14 mouse cellular contexts compared by ENCODE assay signal in genomic region chr6:145906096-145906890, GRCm38 (mm10). TPM values are rescaled to one million over a fixed set of nuclear protein-coding genes. Genes with fewer than 3 reads are reported as not detected.
DNase-seq lines count a peak whose midpoint lies in the region; ATAC-seq and TF ChIP-seq lines count a peak whose summit lies in the region.
"Had no signal": no experiment of that assay in that cellular context is flagged by ENCODE, and none has a peak within 500 bp of the region (broad histone marks: within the 10 kb centered on the region; RNA-seq: fewer than 3 reads in every experiment).

No protein-coding gene starts in this region.

- H3K9ac ChIP-seq in kidney, postnatal 0 days (ENCODE audit: low read depth, low read length), result no peak overlapping the region
- H3K9ac ChIP-seq: forebrain, embryonic 15.5 days; hindbrain, embryonic 14.5 days; liver, embryonic 14.5 days had no signal

- H3K36me3 ChIP-seq in kidney, postnatal 0 days (ENCODE audit: insufficient read depth, low read length), result no peaks in the 10 kb centered on the region
- H3K36me3 ChIP-seq: forebrain, embryonic 15.5 days had no signal

- peak; percentile 22 for DNase-seq in gastrocnemius, adult 2 months
- DNase-seq in gastrocnemius, postnatal 36 days, result no peak
- peak; percentile 86 for DNase-seq in 3134 (ENCODE audit: extremely low read depth, insufficient read length, low spot score)
- peak; percentile 39 to 49 for DNase-seq in adrenal gland, adult 18-20 months (ENCODE audit: low spot score in 2 of 2)
- peak; percentile 8 for DNase-seq in kidney, postnatal 0 days (ENCODE audit: low spot score)
- no peak for DNase-seq in cerebellum, postnatal 10 days
- no peak for DNase-seq in thymus, postnatal 0 days (ENCODE audit: low spot score)
- no peak for DNase-seq in right cerebral cortex, postnatal 4 days
- DNase-seq: cerebellum, postnatal 25 days; lung, postnatal 36 days; thymus, adult 18-20 months had no signal

- no peak for ATAC-seq in kidney, postnatal 0 days (replicated peaks; ENCODE audit: low FRiP score, low read depth)
- ATAC-seq: forebrain, embryonic 15.5 days had no signal

- no peaks in the 10 kb centered on the region for H3K4me1 ChIP-seq in kidney, postnatal 0 days (replicated peaks; ENCODE audit: insufficient read depth, low read length)
- H3K4me1 ChIP-seq: forebrain, embryonic 15.5 days had no signal

- no peak for TF ChIP-seq CTCF in gastrocnemius, adult 2 months (IDR thresholded peaks at IDR 0.05)
- TF ChIP-seq CTCF in kidney, postnatal 0 days (IDR thresholded peaks at IDR 0.05; ENCODE audit: low read depth), result no peak

- H3K27ac ChIP-seq in gastrocnemius, adult 2 months, result no peak overlapping the region
- H3K27ac ChIP-seq in kidney, postnatal 0 days, result no peak overlapping the region
- H3K27ac ChIP-seq: forebrain, embryonic 15.5 days; hindbrain, embryonic 14.5 days; liver, embryonic 14.5 days had no signal

- intact Hi-C loops in gastrocnemius, adult 2 months (cut with DNase I), result no loop called here
- intact Hi-C loops in gastrocnemius, postnatal 36 days (cut with DNase I), result no loop called here

- 56% methylated on average over 7 of the region's 7 CpGs for WGBS in kidney, postnatal 0 days

- no peak overlapping the region for H3K4me2 ChIP-seq in kidney, postnatal 0 days (ENCODE audit: low read length)
- H3K4me2 ChIP-seq: forebrain, embryonic 15.5 days; hindbrain, embryonic 14.5 days had no signal

- no peak overlapping the region for H3K4me3 ChIP-seq in gastrocnemius, adult 2 months
- H3K4me3 ChIP-seq in kidney, postnatal 0 days (replicated peaks; ENCODE audit: low read depth, low read length), result no peak overlapping the region
- H3K4me3 ChIP-seq: forebrain, embryonic 15.5 days had no signal

- no peaks in the 10 kb centered on the region for H3K9me3 ChIP-seq in kidney, postnatal 0 days (replicated peaks; ENCODE audit: low read length)
- H3K9me3 ChIP-seq: forebrain, embryonic 15.5 days had no signal

- no peaks in the 10 kb centered on the region for H3K27me3 ChIP-seq in kidney, postnatal 0 days (ENCODE audit: insufficient read depth, low read length)
- H3K27me3 ChIP-seq: forebrain, embryonic 15.5 days had no signal

RNA-seq across cellular contexts. Expression of gene Sspn, which starts 25.1 kb away (rescaled TPM):
- total RNA-seq in gastrocnemius, adult 2 months (2021), result 10 to 100 TPM; 40.0 to 55.9 TPM
- total RNA-seq in gastrocnemius, postnatal 36 days (2021), result 10 to 100 TPM; 50.1 to 57.6 TPM
- 10 to 100 TPM; 10.2 to 10.5 TPM for total RNA-seq in adrenal gland, adult 18-20 months (2021)
- polyA plus RNA-seq in kidney, postnatal 0 days (2015; fragmentation: Nextera tagmentation; extraction: Ambion mirVana), result 9.8 and 10.1 TPM in 2 replicates
- 1.2 and 1.3 TPM in 2 replicates for polyA plus RNA-seq in thymus, postnatal 0 days (2015; fragmentation: Nextera tagmentation; extraction: Ambion mirVana)

RNA-seq across cellular contexts. Expression of gene Bhlhe41, which starts 40.9 kb away (rescaled TPM):
- total RNA-seq in gastrocnemius, adult 2 months (2021), result 10 to 100 TPM; 17.2 to 48.4 TPM
- 10 to 100 TPM; 52.8 to 55.3 TPM for total RNA-seq in gastrocnemius, postnatal 36 days (2021)
- 10 to 100 TPM; 14.9 to 19.6 TPM for total RNA-seq in adrenal gland, adult 18-20 months (2021)
- polyA plus RNA-seq in kidney, postnatal 0 days (2015; fragmentation: Nextera tagmentation; extraction: Ambion mirVana), result 1.0 and 1.1 TPM in 2 replicates
- polyA plus RNA-seq in thymus, postnatal 0 days (2015; fragmentation: Nextera tagmentation; extraction: Ambion mirVana), result 8.5 and 9.4 TPM in 2 replicates

Comparison
In these comparisons a context has a peak if more than half of its experiments do, and no peak if none do; other contexts are left out.
1. DNase-seq: peak in gastrocnemius, adult 2 months (single experiment), 3134 (single experiment), adrenal gland, adult 18-20 months (2 of 2) and kidney, postnatal 0 days (single experiment); none in gastrocnemius, postnatal 36 days (0 of 2), cerebellum, postnatal 10 days (0 of 2), thymus, postnatal 0 days (single experiment) and right cerebral cortex, postnatal 4 days (single experiment).